Mouse (Mus musculus) layer of hippocampus, adult 11-12 months (tissue): ENCODE measurements around the gene Prl3d1.
"Not testable (repeated sequence)": the region's sequence is repeated elsewhere in the genome, so short reads cannot be mapped to it uniquely, and the experiment has no call there.

ENCODE experiments used
- DNase-seq: peaks from one replicate; pipeline ENCODE4 v3.0.0; 2022; ENCODE audit warnings: low spot score

The Prl3d1 gene

DNA sequence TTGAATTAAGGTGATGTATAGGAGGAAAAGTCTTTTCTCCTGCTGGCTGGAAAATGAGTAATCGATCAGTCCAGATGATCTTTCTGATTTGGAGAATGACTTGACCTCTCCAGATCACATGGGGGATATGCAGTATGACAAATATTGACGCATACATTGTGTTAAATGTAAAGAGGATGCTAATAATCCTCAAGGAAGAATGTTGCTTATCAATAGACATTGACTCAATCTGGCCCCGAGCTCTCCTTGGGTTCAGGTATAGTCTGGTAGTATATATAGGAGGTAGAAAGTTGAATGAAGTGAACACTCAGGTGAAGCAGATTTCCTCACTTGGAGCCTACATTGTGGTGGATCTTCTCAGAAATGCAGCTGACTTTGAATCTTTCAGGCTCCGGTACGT, at the start of gene Prl3d1:
Gene Prl3d1 (plus strand): TSS at position 301 of the 400 bp plus-strand sequence.
- DNase-seq, result not testable (repeated sequence)

DNA sequence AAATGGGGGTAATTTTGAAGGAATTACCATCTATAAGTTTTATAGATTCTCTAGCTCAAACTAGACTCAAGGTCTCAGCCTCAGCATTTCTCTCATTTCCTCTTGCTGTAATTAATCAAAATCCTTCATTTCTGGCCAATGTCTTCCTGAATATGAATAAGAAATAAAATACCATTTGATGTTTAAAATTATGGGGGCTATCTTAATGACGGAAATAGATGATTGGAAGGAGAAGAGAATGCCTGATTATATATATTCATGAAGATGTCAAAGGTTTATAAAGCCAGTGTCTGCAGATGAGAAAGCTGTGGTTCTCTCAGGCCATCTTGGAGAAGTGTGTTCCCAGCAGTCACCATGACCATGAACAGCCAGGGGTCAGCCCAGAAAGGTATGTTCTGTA, 36.7 kb upstream of the Prl3d1 start, which contains the start of gene Prl:
Gene Prl (plus strand): TSS at position 301 of the 400 bp plus-strand sequence.
- no peak for DNase-seq

DNA sequence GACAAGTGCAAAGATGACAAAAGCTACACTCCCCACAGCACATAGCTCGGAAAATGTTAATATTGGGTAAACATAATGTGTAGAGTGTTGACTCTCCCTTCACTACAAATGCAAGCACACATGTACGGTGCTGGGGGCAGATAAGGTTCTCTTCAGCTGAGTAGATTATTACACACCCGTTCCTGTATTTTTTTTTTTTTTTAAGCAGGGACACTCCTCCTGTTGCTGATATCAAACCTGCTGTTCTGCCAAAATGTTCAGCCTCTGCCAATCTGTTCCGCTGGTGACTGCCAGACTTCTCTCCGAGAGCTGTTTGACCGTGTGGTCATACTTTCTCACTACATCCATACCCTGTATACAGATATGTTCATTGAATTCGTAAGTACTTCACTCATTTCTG, 34.8 kb upstream of the Prl3d1 start:
- peak; percentile 47 for DNase-seq

DNA sequence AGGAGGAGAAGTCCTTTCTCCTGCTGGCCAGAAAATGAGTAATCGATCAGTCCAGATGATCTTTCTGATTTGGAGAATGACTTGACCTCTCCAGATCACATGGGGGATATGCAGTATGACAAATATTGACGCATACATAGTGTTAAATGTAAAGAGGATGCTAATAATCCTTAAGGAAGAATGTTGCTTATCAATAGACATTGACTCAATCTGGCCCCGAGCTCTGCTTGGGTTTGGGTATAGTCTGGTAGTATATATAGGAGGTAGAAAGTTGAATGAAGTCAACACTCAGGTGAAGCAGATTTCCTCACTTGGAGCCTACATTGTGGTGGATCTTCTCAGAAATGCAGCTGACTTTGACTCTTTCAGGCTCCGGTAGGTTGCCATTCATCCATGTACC, 27.4 kb downstream of the Prl3d1 start, which contains the start of gene Prl3d2:
Gene Prl3d2 (plus strand): TSS at position 301 of the 400 bp plus-strand sequence.
- DNase-seq, result not testable (repeated sequence)

DNA sequence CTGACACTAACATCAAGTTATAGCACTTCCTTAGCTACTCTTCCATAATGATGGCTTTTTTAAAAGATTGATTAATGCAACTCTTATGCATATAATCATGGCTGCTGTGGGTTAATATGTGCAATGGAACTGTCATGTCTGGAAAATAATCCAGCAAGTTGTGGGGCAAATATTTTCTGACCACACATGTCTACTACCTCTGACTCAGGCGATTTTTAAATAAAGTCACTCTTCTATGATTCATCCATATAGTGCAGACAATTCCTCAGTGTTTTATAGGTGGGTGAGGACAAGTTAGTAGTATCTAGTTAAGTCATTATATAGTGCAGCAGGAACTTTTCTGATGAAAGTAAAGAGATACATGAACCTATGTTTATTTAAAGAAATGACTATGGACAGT, 54.3 kb downstream of the Prl3d1 start:
- no peak for DNase-seq
